Comparison of ENCODE assay signal across 8 mouse cellular contexts in genomic region chr8:126825877-126826276, GRCm38 (mm10).
DNase-seq lines count a peak whose midpoint lies in the region; ATAC-seq and TF ChIP-seq lines count a peak whose summit lies in the region.

No protein-coding gene starts in this region.

- H3K9ac ChIP-seq in embryonic facial prominence, embryonic 12.5 days: no peak overlapping the region
- H3K9ac ChIP-seq in hindbrain, embryonic 15.5 days: no peak overlapping the region
- H3K9ac ChIP-seq in liver, adult 2 months (ENCODE audit: low read depth, low read length): peak overlapping the region; percentile 5; the same call in 1 of the 2 replicates

- H3K27ac ChIP-seq in left cerebral cortex, adult 2 months: peak overlapping the region; percentile 62
- H3K27ac ChIP-seq in embryonic facial prominence, embryonic 12.5 days: peak overlapping the region; percentile 100
- peak overlapping the region; percentile 93 for H3K27ac ChIP-seq in hindbrain, embryonic 15.5 days (replicated peaks)
- peak overlapping the region; percentile 99 for H3K27ac ChIP-seq in liver, adult 2 months (replicated peaks; ENCODE audit: insufficient read depth, low read depth, low read length)
- H3K27ac ChIP-seq in olfactory bulb, adult 2 months (ENCODE audit: insufficient read depth, low read depth, low read length): peak overlapping the region; percentile 93; the same call in 1 of the 2 replicates

- H3K4me3 ChIP-seq in left cerebral cortex, adult 2 months: no peak overlapping the region
- H3K4me3 ChIP-seq in embryonic facial prominence, embryonic 12.5 days: no peak overlapping the region
- no peak overlapping the region for H3K4me3 ChIP-seq in hindbrain, embryonic 15.5 days
- H3K4me3 ChIP-seq in liver, adult 2 months (ENCODE audit: insufficient read depth, low read depth, low read length): no peak overlapping the region
- H3K4me3 ChIP-seq in olfactory bulb, adult 2 months (ENCODE audit: insufficient read depth, low read depth, low read length): no peak overlapping the region

- 5% methylated on average over 3 of the region's 3 CpGs for WGBS in embryonic facial prominence, embryonic 12.5 days
- WGBS in hindbrain, embryonic 15.5 days: 13% methylated on average over 3 of the region's 3 CpGs
- 8% methylated on average over 3 of the region's 3 CpGs for WGBS in liver, adult 2 months
- 17% methylated on average over 3 of the region's 3 CpGs for WGBS in olfactory bulb, adult 2 months

- DNase-seq in left cerebral cortex, adult 2 months (ENCODE audit: extremely low spot score in 1 of 2, low spot score in 2 of 2): no peak
- DNase-seq in left cerebral cortex, adult 11 months (ENCODE audit: low spot score): no peak
- peak; percentile 77 for DNase-seq in liver, adult 2 months (ENCODE audit: extremely low read depth, low read depth, low spot score)
- DNase-seq in left cerebral cortex, adult 18-20 months (ENCODE audit: low spot score in 2 of 2): no peak

- TF ChIP-seq POLR2A in liver, adult 2 months (IDR thresholded peaks at IDR 0.05; ENCODE audit: extremely low read depth, insufficient read depth, low read length): no peak
- TF ChIP-seq POLR2A in olfactory bulb, adult 2 months (IDR thresholded peaks at IDR 0.05; ENCODE audit: insufficient read depth, low read depth, low read length): no peak

- H3K79me2 ChIP-seq in liver, adult 2 months (ENCODE audit: control insufficient read depth, insufficient read depth, low read length): no peaks in the 10 kb centered on the region

- TF ChIP-seq CTCF in left cerebral cortex, adult 2 months (IDR thresholded peaks at IDR 0.05): no peak
- TF ChIP-seq CTCF in liver, adult 2 months (IDR thresholded peaks at IDR 0.05; ENCODE audit: low read depth, low read length): no peak
- TF ChIP-seq CTCF in olfactory bulb, adult 2 months (IDR thresholded peaks at IDR 0.05; ENCODE audit: insufficient read depth, low read depth, low read length): no peak

- H3K36me3 ChIP-seq in embryonic facial prominence, embryonic 12.5 days: no peaks in the 10 kb centered on the region
- no peaks in the 10 kb centered on the region for H3K36me3 ChIP-seq in hindbrain, embryonic 15.5 days
- H3K36me3 ChIP-seq in liver, adult 2 months (ENCODE audit: control insufficient read depth, insufficient read depth, low read length): no peaks in the 10 kb centered on the region

- H3K4me1 ChIP-seq in embryonic facial prominence, embryonic 12.5 days: peaks cover 45% of the 10 kb centered on the region
- H3K4me1 ChIP-seq in hindbrain, embryonic 15.5 days (replicated peaks): peaks cover 28% of the 10 kb centered on the region
- H3K4me1 ChIP-seq in liver, adult 2 months (ENCODE audit: control insufficient read depth, insufficient read depth, low read length): peaks cover 37% of the 10 kb centered on the region
- peaks cover 27% of the 10 kb centered on the region for H3K4me1 ChIP-seq in olfactory bulb, adult 2 months (ENCODE audit: control insufficient read depth, insufficient read depth, low read length)

- peak overlapping the region; percentile 12; the same call in 1 of the 2 replicates for H3K4me2 ChIP-seq in embryonic facial prominence, embryonic 12.5 days (replicated peaks)
- H3K4me2 ChIP-seq in hindbrain, embryonic 15.5 days: peak overlapping the region; percentile 35

- intact Hi-C loops in left cerebral cortex, adult 2 months (cut with DNase I): loop anchor here (5.0 kb wide), 1 partner anchor 69 kb away; no protein-coding TSS in a partner anchor

- no peaks in the 10 kb centered on the region for H3K9me3 ChIP-seq in embryonic facial prominence, embryonic 12.5 days
- no peaks in the 10 kb centered on the region for H3K9me3 ChIP-seq in hindbrain, embryonic 15.5 days

- no peaks in the 10 kb centered on the region for H3K27me3 ChIP-seq in embryonic facial prominence, embryonic 12.5 days
- no peaks in the 10 kb centered on the region for H3K27me3 ChIP-seq in hindbrain, embryonic 15.5 days
- H3K27me3 ChIP-seq in liver, adult 2 months (ENCODE audit: control insufficient read depth, insufficient read depth, low read length): no peaks in the 10 kb centered on the region

- ATAC-seq in embryonic facial prominence, embryonic 12.5 days (ENCODE audit: insufficient number of reproducible peaks, insufficient read depth, low FRiP score, low TSS enrichment): peak; percentile 70
- peak; percentile 76; the same call in 1 of the 2 replicates for ATAC-seq in hindbrain, embryonic 15.5 days (ENCODE audit: low FRiP score, low read depth)
- ATAC-seq in inflammation-experienced regulatory T-cells, adult 6 months: no peak
